Mouse (Mus musculus): Measurements from ENCODE around the gene Nova2.

- TF ChIP-seq CTCF (IDR thresholded peaks at IDR 0.05; ENCODE audit: low read depth) (no peak), EP300 (optimal IDR thresholded peaks at IDR 0.05) (no peak)
Observed at GRCm38 (mm10) chr7:18923711-18924191, 1.9 kb upstream of the Nova2 start.
